Mouse (Mus musculus) kidney, adult 18-20 months (tissue): ENCODE measurements at regions not wholly inside any gene's neighbourhood (a gene's known extent, or its start where the extent isn't known, plus 50 kb on each side); places are given as distances from the start of the nearest gene placed in this dataset.

Experiments
- DNase-seq: peaks from one replicate; pipeline ENCODE4 v3.0.0; 2021

DNA sequence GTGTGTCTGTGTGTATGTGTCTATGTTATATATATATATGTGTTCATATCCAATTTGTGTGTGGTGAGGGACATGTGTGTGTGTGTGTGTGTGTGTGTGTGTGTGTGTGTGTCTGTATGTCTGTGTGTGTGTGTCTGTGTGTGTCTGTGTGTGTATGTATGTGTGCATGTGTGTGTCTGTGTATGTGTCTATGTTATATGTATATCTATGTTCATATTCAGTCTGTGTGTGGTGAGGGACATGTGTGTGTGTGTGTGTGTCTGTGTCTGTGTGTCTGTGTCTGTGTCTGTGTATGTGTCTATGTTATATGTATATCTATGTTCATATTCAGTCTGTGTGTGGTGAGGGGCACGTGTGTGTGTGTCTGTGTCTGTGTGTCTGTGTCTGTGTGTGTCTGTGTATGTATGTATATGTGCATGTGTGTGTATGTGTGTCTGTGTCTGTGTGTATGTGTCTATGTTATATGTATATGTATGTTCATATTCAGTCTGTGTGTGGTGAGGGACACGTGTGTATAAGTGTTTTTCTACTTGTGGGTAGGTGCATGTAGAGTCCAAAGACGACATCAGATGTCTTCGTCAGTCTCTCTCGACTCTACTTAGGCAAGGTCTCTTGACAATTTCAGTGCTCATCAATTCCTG, 370.5 kb upstream of the Slc7a11 start:
- DNase-seq, result no peak

DNA sequence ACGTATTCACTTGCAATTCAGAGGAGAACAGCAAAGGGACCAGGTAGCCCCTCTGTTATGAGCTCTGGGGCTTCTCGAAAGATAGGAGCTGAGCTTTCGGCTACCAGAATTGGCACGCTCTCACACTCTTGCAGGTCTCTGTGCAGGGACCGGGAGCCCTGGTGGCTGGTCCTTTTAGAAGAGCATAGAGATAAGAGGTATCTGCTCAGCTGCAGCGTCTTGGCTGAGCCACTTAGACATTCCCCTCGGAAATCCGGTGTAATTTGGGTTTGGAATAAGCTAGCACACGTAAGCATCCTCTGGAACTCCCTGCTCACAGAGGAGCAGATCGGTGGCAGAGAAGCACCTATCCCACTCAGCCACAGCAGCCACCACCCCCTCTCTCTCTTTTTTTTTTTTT, 372.3 kb upstream of the Slc7a11 start:
- no peak for DNase-seq

DNA sequence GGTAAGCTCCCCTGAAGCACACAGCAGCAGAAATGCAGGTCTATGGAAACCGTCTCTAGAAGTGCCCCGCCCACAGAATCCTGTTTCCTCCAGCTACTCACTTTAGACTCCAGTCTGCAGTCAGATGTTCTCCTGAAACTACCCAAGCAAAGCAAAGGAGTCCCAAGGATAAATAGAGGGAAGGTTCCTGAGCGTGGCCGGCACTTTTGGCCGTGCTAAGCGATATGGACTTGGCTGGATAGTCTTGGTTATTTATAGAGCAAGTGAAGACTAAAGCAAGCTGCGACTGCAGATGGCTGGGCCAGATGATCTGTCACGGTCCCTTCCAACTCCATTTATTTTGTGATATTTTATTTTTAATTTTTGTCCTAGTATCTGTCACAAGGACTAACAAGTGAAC, 373.1 kb upstream of the Slc7a11 start:
- DNase-seq, result no peak

DNA sequence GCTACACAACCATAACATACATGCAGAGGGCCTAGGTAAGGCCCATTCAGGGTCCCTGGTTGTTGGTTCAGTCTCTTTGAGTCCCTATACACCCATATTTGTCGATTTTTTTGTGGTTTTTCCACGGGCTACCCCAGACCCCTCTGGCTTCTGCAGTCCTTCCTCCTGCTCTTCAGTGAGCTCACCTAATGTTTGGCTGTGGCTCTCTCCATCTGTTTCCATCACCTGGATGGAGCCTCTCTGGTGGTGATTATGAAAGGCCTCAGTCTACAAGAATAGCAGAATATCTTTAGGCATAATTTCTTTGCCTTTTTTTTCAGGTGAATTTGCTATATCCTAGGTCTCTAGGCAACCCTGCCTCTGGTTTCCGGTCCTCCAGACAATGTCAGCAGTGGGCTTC, 373.9 kb upstream of the Slc7a11 start:
- DNase-seq, result no peak

DNA sequence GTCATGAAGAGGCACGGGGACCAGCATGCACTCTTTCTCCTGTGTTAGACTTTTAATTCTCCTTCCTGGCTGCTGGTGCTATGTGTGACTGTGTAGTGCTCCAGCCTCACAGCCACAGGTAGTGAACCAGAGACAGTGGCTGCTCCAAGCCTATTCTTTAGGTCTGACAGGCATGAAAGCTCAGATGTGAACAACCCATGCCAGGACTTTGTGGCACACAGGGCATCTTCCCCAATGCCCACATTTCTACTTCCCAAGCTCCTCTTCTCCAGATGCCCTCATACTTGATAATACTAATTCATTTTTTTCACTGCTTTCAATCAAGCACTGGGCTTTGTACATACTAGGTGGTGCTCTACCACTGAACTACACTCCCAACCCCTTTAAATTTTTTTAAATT, 377.4 kb upstream of the Slc7a11 start:
- DNase-seq, result no peak

DNA sequence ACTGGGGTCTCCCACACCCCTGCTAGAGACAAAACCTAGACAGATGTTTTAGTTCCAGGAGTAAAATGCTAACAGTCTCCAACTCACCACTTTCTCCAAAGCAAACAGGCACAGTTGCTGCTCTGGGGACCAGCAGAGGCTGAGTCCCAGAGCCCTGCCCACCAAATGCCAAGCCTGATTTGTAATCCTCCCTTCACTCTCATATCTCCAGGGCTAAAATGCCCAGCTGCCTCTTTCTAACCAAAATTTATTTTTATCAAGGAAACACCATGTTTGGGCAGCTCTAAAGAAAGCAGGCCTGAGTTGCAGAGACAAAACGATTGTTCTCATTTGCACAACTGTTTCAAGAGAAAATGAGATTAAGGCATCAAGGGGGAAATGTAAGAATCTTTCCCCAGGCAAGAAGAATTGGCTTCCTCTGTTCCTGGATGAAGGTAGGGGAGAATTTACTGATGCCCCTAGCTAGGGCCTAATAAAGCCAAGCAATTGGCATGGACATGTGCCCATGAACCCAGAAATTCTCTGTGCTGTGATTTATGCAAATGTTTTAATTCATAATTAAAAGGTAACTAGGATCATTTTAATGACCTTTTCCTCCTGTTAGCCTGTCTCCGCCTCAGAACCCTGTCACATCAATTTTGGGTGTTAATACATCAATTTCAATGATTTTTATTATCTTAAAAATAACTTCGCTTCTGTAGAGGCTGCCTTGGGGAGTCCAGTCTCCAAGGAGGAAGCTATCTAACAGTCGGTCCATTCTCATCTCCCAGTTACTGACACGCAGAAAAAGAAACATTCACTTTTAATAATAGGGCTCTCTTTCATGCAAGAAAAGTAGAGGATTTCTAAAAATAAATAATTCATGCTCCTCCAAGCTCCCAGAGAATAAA, 382.4 kb upstream of the Slc7a11 start:
- DNase-seq, result no peak

DNA sequence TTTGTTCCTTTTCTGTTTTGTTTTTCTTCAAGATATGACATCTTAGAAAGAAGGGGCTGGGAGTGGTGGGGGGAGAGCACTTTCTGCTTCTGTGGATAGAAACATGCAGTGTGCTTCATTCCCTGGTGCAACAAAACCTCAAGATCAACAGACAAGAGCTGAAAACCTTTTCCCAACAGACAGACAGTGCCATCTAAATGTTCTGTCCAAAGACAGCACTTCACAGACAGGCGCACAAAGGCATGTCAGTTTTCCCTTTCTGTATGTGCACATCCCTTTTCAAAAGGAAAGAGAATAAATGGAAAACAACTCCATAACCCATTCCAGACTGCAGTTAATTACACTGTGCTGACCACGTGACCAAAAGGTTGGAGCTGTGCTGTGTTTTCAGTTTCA, 383.0 kb upstream of the Slc7a11 start:
- DNase-seq, result no peak

DNA sequence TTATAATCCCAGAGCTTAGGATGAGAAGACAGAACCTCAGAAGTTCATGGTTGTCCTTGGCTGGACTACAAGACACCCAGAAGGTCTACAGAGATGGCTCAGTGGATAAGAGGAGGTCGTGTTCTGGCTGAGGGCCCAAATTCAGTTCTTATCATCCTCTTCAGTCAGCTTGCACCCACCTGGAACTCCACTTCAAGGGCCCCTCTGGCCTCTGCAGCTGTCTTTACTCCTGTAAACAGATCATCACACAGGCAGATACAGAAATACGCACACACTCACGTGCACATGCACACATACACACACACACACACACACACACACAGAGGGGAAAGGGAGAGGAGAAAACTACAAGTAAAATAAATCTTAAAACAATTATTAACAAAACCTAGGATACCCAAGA, 385.8 kb upstream of the Slc7a11 start:
- DNase-seq, result no peak

DNA sequence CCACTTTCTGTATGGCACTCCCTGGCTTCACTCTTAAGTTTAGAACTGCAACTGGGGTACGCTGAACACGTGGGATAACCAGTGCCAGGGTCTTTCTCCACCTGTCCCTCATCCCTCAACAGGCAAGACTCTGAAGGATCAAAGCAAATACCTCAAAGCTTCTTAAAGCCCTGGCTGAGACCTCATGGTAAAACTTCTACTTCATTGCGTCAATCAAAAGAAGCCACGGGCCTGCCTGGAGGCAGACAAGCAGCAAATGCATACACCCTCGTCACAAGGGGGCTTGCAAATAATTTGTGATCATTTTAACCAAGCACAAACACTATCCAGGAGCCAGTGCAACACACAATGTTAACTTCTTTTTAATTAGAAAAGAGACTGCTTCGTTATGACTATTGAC, 387.0 kb upstream of the Slc7a11 start:
- DNase-seq, result no peak

DNA sequence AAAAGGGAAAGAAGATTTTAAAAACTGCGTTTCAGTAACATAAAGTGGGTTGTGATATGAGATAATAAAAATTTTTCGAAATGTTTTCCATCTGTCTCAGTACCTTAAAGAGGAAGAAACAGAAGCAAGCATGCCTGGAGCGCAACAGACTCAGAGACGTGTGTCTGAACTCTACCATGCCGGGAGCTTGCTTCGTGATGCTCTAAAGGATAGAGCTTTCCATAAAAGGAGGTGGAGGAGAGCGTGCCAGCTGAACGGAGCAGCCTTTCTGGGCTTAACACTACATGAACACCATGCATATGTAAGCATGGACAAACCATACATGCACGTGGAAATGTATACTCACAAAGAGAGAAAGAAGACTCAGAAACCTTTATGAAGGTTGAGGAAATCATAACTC, 387.5 kb upstream of the Slc7a11 start:
- no peak for DNase-seq

DNA sequence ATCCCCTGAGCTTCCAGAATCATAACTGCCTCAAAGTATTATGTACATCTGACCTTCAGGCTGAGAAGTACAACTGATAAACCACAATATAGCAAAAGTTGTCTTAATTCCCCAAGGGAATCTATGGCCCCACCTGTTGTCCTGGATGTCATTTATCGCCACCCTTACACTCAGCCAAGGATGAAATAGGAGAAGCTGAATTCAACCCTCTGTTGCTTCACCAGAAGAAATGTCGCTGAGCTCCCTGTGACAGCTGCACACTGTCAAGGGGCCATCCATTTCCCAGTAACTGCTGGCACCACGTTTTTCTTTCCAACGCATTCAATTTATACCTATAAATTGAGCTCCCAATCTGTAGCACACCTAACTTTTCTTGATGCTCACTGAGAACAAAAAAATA, 382.0 kb upstream of the Noct start:
- no peak for DNase-seq

DNA sequence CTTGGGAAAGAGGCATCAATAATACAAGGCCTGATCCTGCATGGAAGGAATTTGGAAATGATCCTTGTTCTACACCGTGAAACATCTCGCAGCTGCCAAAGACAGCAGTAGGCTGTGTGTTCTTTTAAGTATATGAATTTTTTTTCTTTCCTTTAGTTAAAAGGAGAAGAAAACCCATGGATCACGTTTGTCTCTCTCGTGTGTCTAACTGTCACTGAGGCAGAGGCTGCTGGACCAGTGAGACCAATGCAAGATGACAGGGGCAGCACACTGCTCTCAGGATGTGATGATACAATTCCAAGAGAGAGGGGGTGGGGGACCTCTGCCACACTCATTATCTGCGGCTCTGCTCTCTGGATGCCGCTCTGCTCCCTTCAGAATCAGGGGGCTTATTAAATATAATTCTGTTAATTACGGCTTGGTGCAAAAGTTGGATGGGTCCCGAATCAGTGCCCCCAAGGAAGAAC, 379.4 kb upstream of the Noct start:
- no peak for DNase-seq

DNA sequence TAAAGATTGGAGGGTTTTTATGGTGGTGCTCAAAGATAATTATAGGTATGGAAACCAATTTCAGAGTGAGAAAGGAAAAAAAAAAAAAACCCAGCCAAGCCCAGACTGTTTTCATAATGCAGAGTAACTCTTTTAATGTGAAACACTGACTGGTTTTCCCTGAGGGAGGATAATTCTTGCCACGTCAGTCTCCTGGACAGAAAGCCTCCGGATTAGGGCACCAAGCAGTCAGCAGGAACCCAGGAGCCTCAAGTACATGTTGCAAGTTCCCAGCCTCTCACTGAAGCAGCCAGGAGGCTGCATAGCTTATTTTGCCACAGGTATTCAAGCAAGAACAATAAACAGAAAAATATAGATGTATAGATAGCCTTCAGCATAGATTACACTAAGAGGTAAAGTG, 378.9 kb upstream of the Noct start:
- no peak for DNase-seq

DNA sequence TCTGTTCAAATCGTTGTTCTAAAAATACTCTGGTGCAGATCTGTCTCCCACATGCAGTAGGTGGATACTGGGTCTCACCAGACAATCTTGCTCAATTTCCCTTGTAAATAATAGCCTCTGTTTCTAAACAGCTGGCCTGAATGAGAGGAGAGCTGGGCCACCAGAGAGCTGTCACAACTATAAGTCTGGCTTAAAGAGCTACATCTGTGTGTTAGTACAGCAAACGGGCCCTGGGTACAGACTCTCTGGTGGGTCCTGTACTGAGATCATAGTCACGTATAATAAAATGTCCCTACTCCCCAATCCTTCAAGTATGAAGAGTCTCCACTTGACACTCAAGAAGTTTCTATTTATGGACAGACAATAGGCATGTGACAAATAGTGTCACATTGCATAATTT, 375.7 kb upstream of the Noct start:
- DNase-seq, result no peak

DNA sequence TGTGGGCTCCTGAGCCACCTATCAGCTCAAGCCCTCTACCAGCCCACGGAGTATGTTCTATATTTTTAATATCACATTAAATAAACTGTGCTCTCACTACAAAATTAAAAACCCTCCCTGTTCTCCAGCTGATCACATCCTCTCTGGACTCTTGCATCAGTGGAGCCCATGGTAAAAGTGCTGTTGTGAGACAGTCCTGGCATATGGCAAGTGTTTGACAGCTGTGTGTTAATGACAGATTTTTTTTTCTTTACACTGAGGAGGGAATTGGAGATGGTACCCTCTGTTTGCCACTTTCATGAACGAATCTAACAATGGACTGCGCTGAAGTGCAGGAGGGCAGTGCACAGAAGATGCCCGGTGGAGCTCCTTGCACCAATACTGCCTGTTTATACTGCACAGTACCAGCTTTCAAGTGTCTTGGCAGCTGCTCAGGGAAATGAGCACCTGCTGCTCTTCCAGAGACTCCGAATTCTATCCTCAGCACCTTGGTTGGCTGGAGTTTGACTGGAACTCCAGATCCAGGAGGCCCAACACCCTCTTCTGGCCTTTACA, 373.1 kb upstream of the Noct start:
- DNase-seq, result no peak

DNA sequence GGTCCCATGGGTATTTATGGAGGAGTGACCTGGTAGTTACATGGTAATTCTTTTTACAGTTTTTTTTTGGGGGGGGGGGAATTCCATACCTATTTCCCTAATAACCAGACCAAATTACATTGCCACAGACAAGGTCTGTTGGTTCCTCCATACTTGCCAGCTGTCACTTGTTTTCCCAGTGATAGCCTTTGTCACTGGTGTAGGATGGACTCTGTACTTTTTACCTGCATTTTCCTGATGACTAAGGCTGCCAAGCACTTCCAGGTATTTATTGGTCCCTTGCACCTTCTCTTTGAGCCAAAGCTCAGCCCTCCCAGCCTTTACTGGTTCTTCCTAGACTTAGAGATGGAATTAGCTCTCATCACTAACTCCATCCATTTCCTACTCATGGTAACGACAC, 357.1 kb upstream of the Noct start:
- no peak for DNase-seq

DNA sequence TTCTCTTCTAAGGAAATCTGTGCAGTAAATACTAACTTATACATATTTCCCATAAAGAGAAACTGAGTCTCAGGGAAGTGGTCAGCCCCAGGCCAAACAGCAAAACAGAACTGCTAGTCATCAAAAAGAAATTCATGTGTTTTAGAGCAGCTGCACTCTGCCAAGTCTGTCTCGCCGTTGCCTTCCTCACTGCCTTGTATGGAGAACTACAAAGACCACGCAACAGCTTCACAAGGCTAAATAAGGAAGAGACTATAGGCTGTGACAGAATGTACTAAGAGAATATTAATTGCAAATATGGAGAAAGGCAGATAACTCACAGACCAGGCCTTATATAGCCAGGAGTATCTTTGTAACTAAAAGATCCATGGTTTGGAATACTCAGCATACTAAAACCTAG, 355.0 kb upstream of the Noct start:
- DNase-seq, result no peak

DNA sequence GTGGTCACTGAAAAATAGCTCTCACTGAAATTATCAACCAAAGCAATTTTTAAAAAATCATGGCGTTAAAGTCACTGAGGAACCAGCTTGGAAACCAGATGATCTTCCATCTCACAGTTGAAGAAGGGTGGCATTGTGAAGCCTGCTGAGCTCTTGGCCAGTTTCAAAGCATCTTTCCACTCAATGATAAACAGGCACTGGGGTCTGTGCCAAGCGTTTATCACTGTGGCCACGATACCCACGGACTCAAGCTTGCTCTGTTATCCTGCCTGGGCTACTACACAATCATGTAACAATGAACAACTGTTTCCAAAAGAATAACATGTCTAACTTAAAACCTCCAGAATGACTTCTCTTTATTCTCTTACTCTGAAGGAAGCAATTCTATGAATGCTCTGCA, 345.2 kb upstream of the Noct start:
- DNase-seq, result no peak

DNA sequence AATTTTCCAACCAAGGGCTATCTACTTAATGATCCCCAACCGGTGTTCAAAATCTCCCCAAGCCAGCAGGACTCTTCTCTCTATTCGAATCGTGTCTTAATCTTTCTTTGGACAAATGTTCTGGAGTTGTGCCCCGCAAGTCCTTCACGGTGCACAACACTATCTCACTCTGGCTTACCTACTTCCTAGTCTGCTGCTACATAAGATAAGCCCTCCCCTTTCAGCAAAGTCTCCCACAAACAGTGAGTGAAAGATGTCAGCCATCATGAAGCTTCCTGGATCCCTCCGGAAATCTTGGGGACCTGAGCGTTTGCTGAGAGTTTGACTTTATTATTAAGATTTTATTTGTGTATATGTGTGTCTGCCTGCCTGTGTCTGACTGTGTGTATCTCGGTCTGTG, 344.7 kb upstream of the Noct start:
- no peak for DNase-seq

DNA sequence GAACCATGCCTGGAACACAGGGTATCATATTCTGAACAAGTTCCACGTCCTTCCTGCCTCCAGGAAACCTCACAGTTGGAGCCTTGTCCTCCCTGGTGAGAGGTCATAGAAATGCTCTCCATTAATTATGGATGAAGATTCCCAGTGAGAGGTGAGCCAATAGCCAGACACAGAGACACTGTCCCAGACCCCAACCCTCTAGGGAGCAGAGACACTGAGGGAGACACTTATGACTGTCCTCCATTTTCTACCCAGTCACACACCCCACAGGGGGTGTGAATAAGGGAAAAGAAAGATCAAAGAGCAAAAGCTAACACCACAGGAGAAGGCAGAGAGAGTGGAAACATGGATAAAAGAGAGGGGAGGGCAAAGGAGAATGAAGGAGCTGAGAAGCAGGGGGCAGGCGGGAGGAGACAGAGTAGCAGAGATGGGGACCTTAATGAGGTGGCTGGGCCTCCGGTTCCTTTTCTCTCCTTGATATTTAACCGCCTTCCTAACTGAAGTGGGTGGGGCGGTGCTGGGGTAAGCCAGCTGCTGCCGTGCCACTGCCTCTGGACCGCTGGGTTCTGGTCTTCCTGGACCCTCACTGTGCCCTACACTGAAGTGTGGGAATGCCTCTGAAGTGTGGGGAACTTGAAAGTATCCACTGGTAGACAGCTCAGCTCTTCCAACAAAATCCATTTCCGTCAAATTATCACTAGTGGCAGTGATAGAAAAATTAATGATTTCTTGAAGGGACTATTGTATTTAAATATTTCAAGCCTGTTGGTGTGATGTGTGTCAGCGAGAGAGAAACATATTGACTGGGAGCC, 342.6 kb upstream of the Noct start:
- DNase-seq, result no peak

DNA sequence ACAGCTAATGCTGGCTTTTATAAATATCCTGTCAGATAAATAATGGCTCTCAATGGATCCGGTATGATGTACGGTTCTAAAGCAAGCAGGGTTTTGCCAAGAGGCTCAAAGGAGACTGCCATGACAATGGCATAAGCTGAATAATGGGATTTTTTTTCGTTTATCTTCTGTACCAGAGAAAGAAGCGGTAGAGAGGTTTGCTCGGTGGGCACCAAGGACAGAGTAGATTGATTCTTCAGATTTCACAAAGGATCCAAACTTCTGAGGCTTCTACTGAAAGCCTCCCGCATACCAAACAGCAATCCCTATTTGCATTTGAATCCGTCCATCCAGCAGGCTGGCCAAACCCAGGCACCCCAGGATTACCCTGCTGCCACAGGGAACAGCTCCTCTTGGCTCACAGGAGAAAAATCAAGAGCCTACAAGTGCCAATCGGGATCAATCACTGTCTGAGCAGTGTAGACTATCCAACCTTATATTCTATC, 342.0 kb upstream of the Noct start:
- no peak for DNase-seq

DNA sequence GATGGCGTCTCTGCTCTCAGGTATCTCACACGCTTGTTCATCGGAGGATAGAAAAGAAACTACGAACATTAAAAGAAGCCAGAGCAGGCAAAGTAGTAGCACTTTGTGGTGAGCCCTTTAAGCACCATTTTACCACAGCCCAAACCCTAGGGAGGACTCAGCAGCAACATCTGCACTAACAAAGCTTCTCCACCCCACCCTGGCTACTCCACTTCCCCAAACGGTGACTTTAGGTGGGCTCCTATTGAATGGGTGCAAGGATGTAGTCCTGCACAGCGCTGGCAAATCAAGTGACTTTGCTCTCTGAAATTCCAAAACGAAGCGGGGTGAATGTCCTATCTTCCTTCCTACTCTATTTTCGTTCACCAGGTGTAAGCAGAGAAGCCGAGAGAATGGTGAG, 337.9 kb upstream of the Noct start:
- no peak for DNase-seq

DNA sequence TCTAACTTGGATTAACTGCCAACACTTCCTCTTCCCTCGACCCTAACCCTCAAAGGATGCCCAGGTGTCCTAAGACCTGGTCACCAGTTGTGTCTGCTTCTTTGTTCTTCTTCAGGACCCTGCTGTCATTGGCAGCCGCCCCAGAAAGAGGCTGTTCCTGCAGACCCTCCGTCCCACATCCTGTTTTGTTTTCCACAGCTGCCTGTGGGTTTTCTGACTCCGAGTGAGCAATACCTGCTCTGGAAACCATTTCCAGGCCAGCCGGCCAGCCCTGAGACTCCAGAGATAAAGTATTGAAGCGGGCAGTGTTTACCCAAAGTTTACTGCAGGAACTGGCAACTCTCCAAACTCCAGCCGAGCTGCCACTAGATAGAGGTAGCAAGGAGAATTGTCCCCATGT, 337.2 kb upstream of the Noct start:
- DNase-seq, result no peak
